Mouse (Mus musculus): ENCODE measurements around the gene Arhgap29. TPM values are rescaled to one million over a fixed set of nuclear protein-coding genes. Genes with fewer than 3 reads are reported as not detected.

Arhgap29 gene
- polyA plus RNA-seq, 1 experiment from 2014 or later, result 69.1 TPM

DNA sequence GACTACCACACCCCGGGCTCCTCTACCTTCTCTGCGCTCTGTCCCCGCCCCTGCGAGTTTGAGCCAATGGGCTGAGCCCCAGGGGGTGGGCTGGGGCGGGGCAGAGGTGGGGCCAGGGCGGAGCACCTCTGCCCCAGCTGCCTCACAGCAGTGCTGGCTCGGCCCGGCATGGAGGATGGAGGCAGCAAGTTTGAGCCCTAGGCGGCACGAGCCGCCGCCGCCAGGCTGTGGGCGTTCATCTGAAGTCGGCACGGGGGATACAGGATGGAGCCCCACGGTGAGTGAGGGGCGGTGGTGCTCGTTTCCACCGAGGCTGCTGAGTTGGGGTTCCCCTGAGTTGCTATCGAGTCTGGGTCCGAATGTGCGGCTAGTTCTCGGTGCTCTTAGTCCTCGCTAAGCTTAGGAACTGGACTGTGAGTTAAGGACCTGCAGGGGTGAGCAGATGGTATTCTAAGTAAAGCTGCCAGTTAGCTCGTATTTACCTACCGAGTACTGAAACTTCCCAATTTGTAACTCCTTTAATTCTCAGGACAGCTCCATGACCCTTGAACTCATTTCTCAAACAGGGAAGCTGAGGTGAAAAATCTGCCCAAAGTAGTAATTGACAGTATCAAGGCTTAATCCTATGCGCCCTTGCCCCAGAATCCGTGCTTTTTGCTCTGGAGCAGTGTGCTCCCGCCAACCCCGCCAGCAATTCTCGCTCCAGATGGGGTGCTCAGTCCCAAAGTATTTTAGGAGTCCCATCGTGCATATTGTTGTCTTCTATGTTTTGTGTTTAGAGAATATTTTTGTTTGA, 15.5 kb downstream of the Arhgap29 start:
- H3K4me1 ChIP-seq (ENCODE audit: control insufficient read depth, insufficient read depth, low read length), result peaks cover 3% of the 10 kb centered on the region; the same call in 1 of the 2 replicates
- ATAC-seq (replicated peaks; ENCODE audit: insufficient number of reproducible peaks, low FRiP score, low TSS enrichment), result peak; percentile 100
- H3K9ac ChIP-seq (ENCODE audit: low read depth, low read length), result peak overlapping the region; percentile 68
- H3K4me2 ChIP-seq, result peak overlapping the region; percentile 67
- no peaks in the 10 kb centered on the region for H3K36me3 ChIP-seq (ENCODE audit: control insufficient read depth, insufficient read depth, low read length)
- peak overlapping the region; percentile 31; the same call in 1 of the 2 replicates for H3K27ac ChIP-seq (ENCODE audit: low read depth, low read length)
- H3K27me3 ChIP-seq (ENCODE audit: control insufficient read depth, insufficient read depth, low read length), result no peaks in the 10 kb centered on the region
- WGBS (ENCODE audit: insufficient replicate concordance), result under 1% methylated on average over 33 of the region's 33 CpGs
- no peaks in the 10 kb centered on the region for H3K9me3 ChIP-seq (replicated peaks; ENCODE audit: control insufficient read depth, low read length)
- peak overlapping the region; percentile 64 for H3K4me3 ChIP-seq (ENCODE audit: low read depth, low read length)

DNA sequence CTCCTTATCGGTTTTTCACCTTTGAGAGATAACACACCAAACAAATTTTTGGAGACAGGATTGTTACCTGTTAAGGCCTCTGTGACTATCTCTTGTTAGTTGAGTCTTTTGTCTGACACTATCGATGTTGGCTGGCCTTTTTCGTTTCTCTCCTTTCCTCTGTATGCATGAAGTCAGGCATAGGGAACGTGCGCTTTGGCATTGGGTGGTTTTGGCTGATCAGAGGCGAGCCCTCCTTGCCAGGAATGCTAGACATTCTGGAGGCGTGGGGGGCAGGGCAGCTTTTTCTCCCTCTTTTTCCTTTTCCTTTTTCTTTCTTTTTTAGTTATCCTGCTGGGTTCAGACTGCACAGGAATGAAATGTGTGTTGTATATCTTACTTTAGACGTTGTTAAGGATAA, 16.3 kb downstream of the Arhgap29 start:
- peak overlapping the region; percentile 64 for H3K4me3 ChIP-seq (ENCODE audit: low read depth, low read length)
- under 1% methylated on average over 8 of the region's 8 CpGs for WGBS (ENCODE audit: insufficient replicate concordance)
- ATAC-seq (replicated peaks; ENCODE audit: insufficient number of reproducible peaks, low FRiP score, low TSS enrichment), result no peak
- peaks cover 3% of the 10 kb centered on the region for H3K4me1 ChIP-seq (ENCODE audit: control insufficient read depth, insufficient read depth, low read length)
- H3K4me2 ChIP-seq, result peak overlapping the region; percentile 67
- peak overlapping the region; percentile 68; the same call in 1 of the 2 replicates for H3K9ac ChIP-seq (ENCODE audit: low read depth, low read length)
- no peaks in the 10 kb centered on the region for H3K9me3 ChIP-seq (replicated peaks; ENCODE audit: control insufficient read depth, low read length)
- H3K27me3 ChIP-seq (ENCODE audit: control insufficient read depth, insufficient read depth, low read length), result no peaks in the 10 kb centered on the region
- H3K27ac ChIP-seq (ENCODE audit: low read depth, low read length), result peak overlapping the region; percentile 31
- H3K36me3 ChIP-seq (ENCODE audit: control insufficient read depth, insufficient read depth, low read length), result no peaks in the 10 kb centered on the region

DNA sequence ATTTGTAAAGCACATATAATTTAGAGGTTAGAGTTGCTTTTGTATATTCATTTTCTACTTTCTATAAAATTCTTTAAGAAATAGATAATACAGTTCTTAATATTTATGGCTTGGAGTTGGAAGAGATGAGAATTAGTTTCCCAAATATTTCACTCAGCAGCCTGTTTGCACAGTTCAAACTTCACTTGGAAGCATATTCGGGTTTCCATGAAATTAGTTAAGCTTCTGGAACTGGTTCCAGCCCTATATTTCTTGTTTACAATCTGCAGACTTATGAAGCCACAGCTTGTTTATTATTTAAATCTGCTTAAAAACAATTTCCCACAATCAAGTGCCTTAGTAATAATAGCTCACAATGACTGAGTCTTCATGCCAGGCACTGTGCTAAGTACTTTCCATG, 17.1 kb downstream of the Arhgap29 start:
- H3K36me3 ChIP-seq (ENCODE audit: control insufficient read depth, insufficient read depth, low read length), result no peaks in the 10 kb centered on the region
- WGBS (ENCODE audit: insufficient replicate concordance), result 43% methylated on average over 1 of the region's 1 CpGs
- no peak overlapping the region for H3K27ac ChIP-seq (ENCODE audit: low read depth, low read length)

DNA sequence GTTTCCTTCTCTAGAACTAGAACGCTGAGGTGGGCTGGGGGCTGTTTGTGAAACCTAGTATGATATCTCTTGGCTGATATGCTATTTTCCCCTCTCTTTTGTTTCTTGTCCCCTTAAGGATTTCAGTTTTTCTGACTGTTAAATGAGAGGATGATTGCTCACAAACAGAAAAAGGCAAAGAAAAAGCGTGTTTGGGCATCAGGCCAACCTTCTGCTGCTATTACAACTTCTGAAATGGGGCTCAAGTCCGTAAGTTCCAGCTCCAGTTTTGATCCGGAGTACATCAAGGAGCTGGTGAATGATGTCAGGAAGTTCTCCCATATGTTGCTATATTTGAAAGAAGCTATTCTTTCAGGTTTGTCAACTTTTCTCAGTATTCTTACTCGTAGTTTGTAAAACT, 21.4 kb downstream of the Arhgap29 start:
- Histone ChIP-seq H3K4me3 (ENCODE audit: low read depth, low read length) (no peak overlapping the region), H3K4me2 (peak overlapping the region; percentile 1), H3K9ac (ENCODE audit: low read depth, low read length) (no peak overlapping the region), H3K36me3 (ENCODE audit: control insufficient read depth, insufficient read depth, low read length) (no peaks in the 10 kb centered on the region), H3K4me1 (ENCODE audit: control insufficient read depth, insufficient read depth, low read length) (peaks cover 9% of the 10 kb centered on the region), H3K27ac (ENCODE audit: low read depth, low read length) (no peak overlapping the region), H3K27me3 (ENCODE audit: control insufficient read depth, insufficient read depth, low read length) (no peaks in the 10 kb centered on the region), H3K9me3 (replicated peaks; ENCODE audit: control insufficient read depth, low read length) (no peaks in the 10 kb centered on the region)
- no peak for ATAC-seq (replicated peaks; ENCODE audit: insufficient number of reproducible peaks, low FRiP score, low TSS enrichment)
- 43% methylated on average over 5 of the region's 5 CpGs for WGBS (ENCODE audit: insufficient replicate concordance)

More for the DNA sequence above, 17.1 kb downstream of the Arhgap29 start:
- Histone ChIP-seq H3K4me1 (ENCODE audit: control insufficient read depth, insufficient read depth, low read length) (peaks cover 6% of the 10 kb centered on the region), H3K4me2 (peak overlapping the region; percentile 67), H3K9ac (ENCODE audit: low read depth, low read length) (peak overlapping the region; percentile 68), H3K9me3 (replicated peaks; ENCODE audit: control insufficient read depth, low read length) (no peaks in the 10 kb centered on the region), H3K4me3 (ENCODE audit: low read depth, low read length) (peak overlapping the region; percentile 64), H3K27me3 (ENCODE audit: control insufficient read depth, insufficient read depth, low read length) (no peaks in the 10 kb centered on the region)
- ATAC-seq (replicated peaks; ENCODE audit: insufficient number of reproducible peaks, low FRiP score, low TSS enrichment), result no peak

DNA sequence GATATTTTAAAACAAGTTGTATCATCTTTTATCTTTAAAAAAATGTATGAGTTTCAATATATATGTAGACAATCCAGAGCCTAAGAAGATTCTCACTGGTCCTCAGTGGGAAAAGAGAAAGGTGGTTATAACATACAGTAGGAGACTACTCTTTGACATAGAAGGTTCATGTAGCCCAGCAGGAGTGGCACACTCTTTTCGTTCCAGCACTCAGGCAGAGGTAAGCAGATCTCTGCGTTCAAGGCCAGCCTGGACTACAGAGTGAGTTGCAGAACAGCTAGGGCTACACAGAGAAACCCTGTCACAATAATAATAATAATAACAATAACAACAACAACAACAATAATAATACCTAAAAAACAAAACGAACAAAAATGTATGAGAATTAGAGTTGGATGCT, 23.0 kb downstream of the Arhgap29 start:
- ATAC-seq (replicated peaks; ENCODE audit: insufficient number of reproducible peaks, low FRiP score, low TSS enrichment), result no peak
- Histone ChIP-seq H3K4me2 (no peak overlapping the region), H3K9ac (ENCODE audit: low read depth, low read length) (no peak overlapping the region), H3K27me3 (ENCODE audit: control insufficient read depth, insufficient read depth, low read length) (no peaks in the 10 kb centered on the region), H3K27ac (ENCODE audit: low read depth, low read length) (no peak overlapping the region), H3K4me1 (ENCODE audit: control insufficient read depth, insufficient read depth, low read length) (peaks cover 9% of the 10 kb centered on the region), H3K4me3 (ENCODE audit: low read depth, low read length) (no peak overlapping the region), H3K36me3 (ENCODE audit: control insufficient read depth, insufficient read depth, low read length) (no peaks in the 10 kb centered on the region), H3K9me3 (replicated peaks; ENCODE audit: control insufficient read depth, low read length) (no peaks in the 10 kb centered on the region)
- WGBS (ENCODE audit: insufficient replicate concordance), result 80% methylated on average over 3 of the region's 3 CpGs

DNA sequence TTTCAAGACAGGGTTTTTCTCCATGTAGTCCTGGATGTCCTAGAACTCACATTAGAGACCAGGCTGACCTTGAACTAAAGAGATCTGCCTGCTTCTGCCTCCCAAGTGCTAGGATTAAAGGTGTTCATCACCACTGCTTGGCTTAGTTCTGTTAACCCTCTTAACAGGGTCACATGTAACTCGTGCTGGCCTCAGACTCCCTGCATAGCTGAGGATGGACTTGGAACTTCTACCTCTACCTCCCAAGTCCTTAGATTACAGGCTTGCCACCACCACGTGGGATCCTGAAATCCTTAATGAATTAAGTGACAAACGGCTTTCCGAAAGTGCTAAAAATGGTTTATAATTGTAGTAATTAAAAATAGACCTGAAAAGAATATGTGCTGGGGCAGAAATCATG, 29.0 kb downstream of the Arhgap29 start:
- Histone ChIP-seq H3K27ac (ENCODE audit: low read depth, low read length) (no peak overlapping the region), H3K4me3 (ENCODE audit: low read depth, low read length) (no peak overlapping the region)

DNA sequence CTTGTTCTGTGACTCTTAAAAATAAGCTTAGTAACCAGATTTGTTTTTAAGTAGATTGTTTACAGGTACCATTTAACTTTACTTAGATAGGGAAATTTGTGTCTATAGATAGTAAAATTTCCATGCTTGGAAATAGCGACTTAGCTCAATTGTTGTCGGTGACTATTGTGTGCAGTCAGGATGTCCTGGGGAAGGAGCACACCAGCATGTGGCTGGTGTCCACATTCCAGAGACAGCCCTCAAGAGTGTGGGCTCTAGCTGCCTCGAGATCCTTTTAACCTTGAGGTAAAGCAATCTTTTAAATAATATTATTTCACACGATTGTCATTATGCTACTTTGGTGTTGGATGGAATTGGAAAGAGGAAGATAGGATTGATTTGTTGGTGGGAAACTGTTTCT, 30.1 kb downstream of the Arhgap29 start:
- H3K9ac ChIP-seq (ENCODE audit: low read depth, low read length), result no peak overlapping the region
- no peaks in the 10 kb centered on the region for H3K9me3 ChIP-seq (replicated peaks; ENCODE audit: control insufficient read depth, low read length)
- no peak for ATAC-seq (replicated peaks; ENCODE audit: insufficient number of reproducible peaks, low FRiP score, low TSS enrichment)
- H3K4me2 ChIP-seq, result no peak overlapping the region
- H3K27ac ChIP-seq (ENCODE audit: low read depth, low read length), result no peak overlapping the region
- peaks cover 5% of the 10 kb centered on the region for H3K4me1 ChIP-seq (ENCODE audit: control insufficient read depth, insufficient read depth, low read length)
- no peak overlapping the region for H3K4me3 ChIP-seq (ENCODE audit: low read depth, low read length)
- no peaks in the 10 kb centered on the region for H3K27me3 ChIP-seq (ENCODE audit: control insufficient read depth, insufficient read depth, low read length)
- no peaks in the 10 kb centered on the region; the same call in 1 of the 2 replicates for H3K36me3 ChIP-seq (ENCODE audit: control insufficient read depth, insufficient read depth, low read length)
- WGBS (ENCODE audit: insufficient replicate concordance), result 62% methylated on average over 4 of the region's 4 CpGs

More for the DNA sequence above, 29.0 kb downstream of the Arhgap29 start:
- no peaks in the 10 kb centered on the region for H3K9me3 ChIP-seq (replicated peaks; ENCODE audit: control insufficient read depth, low read length)
- WGBS (ENCODE audit: insufficient replicate concordance), result 79% methylated on average over 4 of the region's 4 CpGs
- H3K9ac ChIP-seq (ENCODE audit: low read depth, low read length), result no peak overlapping the region
- H3K4me2 ChIP-seq, result no peak overlapping the region
- no peaks in the 10 kb centered on the region; the same call in 1 of the 2 replicates for H3K36me3 ChIP-seq (ENCODE audit: control insufficient read depth, insufficient read depth, low read length)
- no peaks in the 10 kb centered on the region for H3K27me3 ChIP-seq (ENCODE audit: control insufficient read depth, insufficient read depth, low read length)
- ATAC-seq (replicated peaks; ENCODE audit: insufficient number of reproducible peaks, low FRiP score, low TSS enrichment), result no peak
- peaks cover 5% of the 10 kb centered on the region for H3K4me1 ChIP-seq (ENCODE audit: control insufficient read depth, insufficient read depth, low read length)

DNA sequence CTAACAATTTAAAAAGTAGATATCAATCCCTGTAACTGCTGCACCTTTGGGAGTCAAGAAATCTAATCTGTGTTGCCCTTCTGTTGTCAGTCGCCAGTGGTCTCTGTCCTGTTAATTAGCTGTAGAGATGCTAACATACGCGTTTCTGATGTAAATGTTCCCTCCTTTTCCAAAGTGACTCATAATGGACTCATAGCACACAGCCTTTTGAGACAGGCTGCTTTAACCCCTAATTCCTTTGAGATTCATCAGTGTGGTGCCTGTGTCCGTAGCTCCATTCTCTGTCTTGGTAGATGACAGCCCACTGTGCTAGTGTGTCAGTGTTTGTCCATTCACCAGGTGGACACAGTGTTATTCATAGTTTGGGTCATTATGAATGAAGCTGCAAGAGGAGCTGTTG, 42.8 kb downstream of the Arhgap29 start:
- Histone ChIP-seq H3K9ac (ENCODE audit: low read depth, low read length) (no peak overlapping the region), H3K4me2 (no peak overlapping the region), H3K27me3 (ENCODE audit: control insufficient read depth, insufficient read depth, low read length) (no peaks in the 10 kb centered on the region), H3K4me1 (ENCODE audit: control insufficient read depth, insufficient read depth, low read length) (peaks cover 3% of the 10 kb centered on the region), H3K36me3 (ENCODE audit: control insufficient read depth, insufficient read depth, low read length) (peaks cover 11% of the 10 kb centered on the region), H3K4me3 (ENCODE audit: low read depth, low read length) (no peak overlapping the region), H3K27ac (ENCODE audit: low read depth, low read length) (no peak overlapping the region), H3K9me3 (replicated peaks; ENCODE audit: control insufficient read depth, low read length) (no peaks in the 10 kb centered on the region)
- ATAC-seq (replicated peaks; ENCODE audit: insufficient number of reproducible peaks, low FRiP score, low TSS enrichment), result no peak
- 77% methylated on average over 4 of the region's 4 CpGs for WGBS (ENCODE audit: insufficient replicate concordance)

DNA sequence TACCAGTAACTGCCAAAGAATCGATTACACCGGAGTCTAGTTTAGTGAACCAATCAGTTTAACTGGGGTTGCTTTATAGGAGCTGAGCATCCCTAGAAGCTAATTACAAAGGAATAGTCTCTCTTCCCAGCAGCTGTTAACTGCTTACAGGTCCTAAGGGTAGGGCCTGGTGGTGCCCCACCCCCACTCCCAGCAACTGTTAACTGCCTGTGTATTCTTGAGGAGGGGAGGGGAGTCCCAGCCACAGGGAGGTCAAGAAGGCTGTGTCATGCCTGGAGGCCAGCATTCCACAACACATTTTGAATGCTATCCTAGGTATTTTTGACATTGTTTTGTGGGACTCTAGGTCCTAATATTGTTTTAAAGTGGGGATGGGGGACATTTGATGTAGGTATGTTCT, 47.6 kb downstream of the Arhgap29 start:
- Histone ChIP-seq H3K4me1 (ENCODE audit: control insufficient read depth, insufficient read depth, low read length) (peaks cover 7% of the 10 kb centered on the region), H3K4me2 (no peak overlapping the region), H3K9ac (ENCODE audit: low read depth, low read length) (no peak overlapping the region), H3K9me3 (replicated peaks; ENCODE audit: control insufficient read depth, low read length) (no peaks in the 10 kb centered on the region), H3K27me3 (ENCODE audit: control insufficient read depth, insufficient read depth, low read length) (no peaks in the 10 kb centered on the region), H3K27ac (ENCODE audit: low read depth, low read length) (no peak overlapping the region), H3K4me3 (ENCODE audit: low read depth, low read length) (no peak overlapping the region), H3K36me3 (ENCODE audit: control insufficient read depth, insufficient read depth, low read length) (peaks cover 14% of the 10 kb centered on the region)
- ATAC-seq (replicated peaks; ENCODE audit: insufficient number of reproducible peaks, low FRiP score, low TSS enrichment), result no peak
- 90% methylated on average over 2 of the region's 2 CpGs for WGBS (ENCODE audit: insufficient replicate concordance)

All from heart, embryonic 11.5 days (tissue).